Mouse (Mus musculus) lung, embryonic 15.5 days (tissue): ENCODE data around the gene Dkkl1. TPM values are rescaled to one million over a fixed set of nuclear protein-coding genes. Genes with fewer than 3 reads are reported as not detected.
"Not testable (repeated sequence)": the region's sequence is repeated elsewhere in the genome, so short reads cannot be mapped to it uniquely, and the experiment has no call there.

Experiments used
- ATAC-seq: fragments of 200-750 bp; cut with Nextera tagmentation; 2 replicates; pipeline ENCODE4 v1.8.0; 2017; ENCODE audit warnings: moderate number of reproducible peaks, borderline replicate concordance; ENCODE audit not compliant: low FRiP score, low TSS enrichment; ENCODE audit errors: extremely low read depth
- H3K27ac ChIP-seq: fragments of 300-500 bp; sonication (generic); 2 replicates; pipeline ENCODE4 v1.5.1; 2015; ENCODE audit warnings: moderate library complexity, mild to moderate bottlenecking, inconsistent platforms
- H3K27me3 ChIP-seq: fragments of 300-500 bp; sonication (generic); 2 replicates; pipeline ENCODE4 v1.6.1; 2015; ENCODE audit warnings: inconsistent platforms
- H3K36me3 ChIP-seq: fragments of 300-500 bp; sonication (generic); 2 replicates; pipeline ENCODE4 v1.6.1; 2015; ENCODE audit warnings: inconsistent platforms
- H3K4me1 ChIP-seq: fragments of 300-500 bp; sonication (generic); 2 replicates; pipeline ENCODE4 v1.6.1; 2015; ENCODE audit warnings: inconsistent platforms
- H3K4me2 ChIP-seq: fragments of 300-500 bp; sonication (generic); 2 replicates; pipeline ENCODE4 v1.6.1; 2015; ENCODE audit warnings: inconsistent platforms, mild to moderate bottlenecking, moderate library complexity
- H3K4me3 ChIP-seq: fragments of 300-500 bp; sonication (generic); 2 replicates; pipeline ENCODE4 v1.5.1; 2015; ENCODE audit warnings: mild to moderate bottlenecking, inconsistent platforms
- H3K9ac ChIP-seq: fragments of 300-500 bp; sonication (generic); 2 replicates; pipeline ENCODE4 v1.6.1; 2015; ENCODE audit warnings: inconsistent platforms
- H3K9me3 ChIP-seq: fragments of 300-500 bp; sonication (generic); 2 replicates; pipeline ENCODE4 v1.6.1; 2016; ENCODE audit warnings: inconsistent platforms
- WGBS: fragments of 180-500 bp; shearing (Covaris S2); methylation state at CpG from one replicate; pipeline ENCODE4 v1.1.7; 2015; 5-methylcytosine and 5-hydroxymethylcytosine counted together
- polyA plus RNA-seq: library from polyadenylated mRNA; unstranded; fragments of >200 nt; fragmentation: Nextera tagmentation; extraction: Ambion mirVana; gene quantifications from 2 replicates; pipeline ENCODE4 v1.2.1, GENCODE M21; 2015

The Dkkl1 gene
- 0.54 and 1.1 TPM in 2 replicates for polyA plus RNA-seq

DNA sequence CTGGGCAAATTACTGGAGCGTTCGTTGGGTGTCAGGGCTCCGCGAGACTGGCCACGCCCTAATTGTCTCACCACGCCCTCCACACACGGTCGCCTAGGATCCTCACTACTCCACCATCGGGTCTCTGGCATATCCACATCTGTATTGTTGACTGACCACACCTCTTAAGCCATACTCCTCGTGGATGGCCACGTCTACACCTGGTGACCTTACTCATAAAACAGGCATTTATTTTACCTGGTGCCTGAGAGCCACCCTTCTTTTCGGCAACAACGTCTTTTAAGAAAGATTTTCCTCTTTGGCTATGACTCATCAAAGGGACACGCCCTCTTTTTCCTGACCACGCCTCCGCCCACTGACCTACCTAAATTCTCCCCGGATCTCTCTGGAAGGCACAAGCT, at the start of gene Dkkl1:
TSS of gene Dkkl1 (minus strand) at position 297 of the 401 bp plus-strand sequence.
- 5% methylated on average over 17 of the region's 17 CpGs for WGBS

GRCm38 (mm10) chr7:45259281-45259680, 47.3 kb upstream of the Dkkl1 start:
- H3K27ac ChIP-seq, result no peak overlapping the region
- H3K9me3 ChIP-seq, result no peaks in the 10 kb centered on the region
- no peak overlapping the region for H3K4me3 ChIP-seq
- 0 out of 2 replicates have a peak, but pooled peaks cover 6% of the 10 kb centered on the region for H3K27me3 ChIP-seq
- 85% methylated on average over 8 of the region's 8 CpGs for WGBS
- no peak for ATAC-seq
- no peaks in the 10 kb centered on the region for H3K36me3 ChIP-seq
- peaks cover 7% of the 10 kb centered on the region for H3K4me1 ChIP-seq
- no peak overlapping the region for H3K9ac ChIP-seq
- no peak overlapping the region for H3K4me2 ChIP-seq

More for the DNA sequence above, at the start of gene Dkkl1:
- H3K36me3 ChIP-seq, result no peaks in the 10 kb centered on the region
- H3K9me3 ChIP-seq, result no peaks in the 10 kb centered on the region
- no peak within 1 kb of the TSS for H3K27ac ChIP-seq
- ATAC-seq, result no peak
- peaks cover 18% of the 10 kb centered on the region for H3K4me1 ChIP-seq
- peaks cover 35% of the 10 kb centered on the region for H3K27me3 ChIP-seq
- peak within 1 kb of the TSS; percentile 31 for H3K4me2 ChIP-seq
- H3K4me3 ChIP-seq, result peak within 1 kb of the TSS; percentile 6; the same call in 1 of the 2 replicates
- H3K9ac ChIP-seq, result no peak within 1 kb of the TSS

- H3K9me3 ChIP-seq, result no peaks in the 10 kb centered on the region
- no peak overlapping the region for H3K27ac ChIP-seq
- no peak overlapping the region for H3K4me3 ChIP-seq
- 0 out of 2 replicates have a peak, but pooled peaks cover under 1% of the 10 kb centered on the region for H3K4me1 ChIP-seq
- 0 out of 2 replicates have a peak, but pooled peaks cover 6% of the 10 kb centered on the region for H3K27me3 ChIP-seq
- 49% methylated on average over 11 of the region's 11 CpGs for WGBS
- no peak for ATAC-seq
- H3K36me3 ChIP-seq, result no peaks in the 10 kb centered on the region
- no peak overlapping the region for H3K9ac ChIP-seq
- no peak overlapping the region for H3K4me2 ChIP-seq
Observed at GRCm38 (mm10) chr7:45257063-45257840, 45.3 kb upstream of the Dkkl1 start.

GRCm38 (mm10) chr7:45255822-45256221, 43.9 kb upstream of the Dkkl1 start:
- WGBS, result 49% methylated on average over 7 of the region's 7 CpGs
- not testable (repeated sequence) for H3K9me3 ChIP-seq, H3K9ac ChIP-seq, H3K27ac ChIP-seq, H3K27me3 ChIP-seq, H3K4me2 ChIP-seq, ATAC-seq, H3K4me1 ChIP-seq, H3K4me3 ChIP-seq, H3K36me3 ChIP-seq

DNA sequence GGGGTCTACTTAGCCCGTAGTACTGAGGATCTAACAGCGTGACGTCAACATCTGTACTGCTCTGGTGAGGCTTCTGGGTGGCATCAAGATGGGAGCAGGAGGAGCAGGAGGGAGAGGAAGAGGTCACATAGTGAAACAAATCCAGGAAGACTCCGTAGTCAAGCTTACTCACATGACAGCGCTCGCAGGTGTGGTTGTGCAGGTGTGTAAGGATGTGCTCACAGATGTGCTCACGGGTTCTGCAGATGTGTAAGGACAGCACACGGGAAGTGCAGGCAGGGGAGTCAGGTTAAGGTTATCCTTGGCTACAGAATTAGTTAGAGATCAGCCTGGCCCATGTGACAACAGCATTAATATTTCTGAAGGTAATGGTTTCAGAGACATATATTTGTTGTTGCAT, 41.9 kb upstream of the Dkkl1 start:
- Histone ChIP-seq H3K4me2 (no peak overlapping the region), H3K27ac (no peak overlapping the region), H3K9me3 (no peaks in the 10 kb centered on the region), H3K27me3 (no peaks in the 10 kb centered on the region), H3K4me1 (no peaks in the 10 kb centered on the region), H3K4me3 (no peak overlapping the region), H3K9ac (no peak overlapping the region), H3K36me3 (no peaks in the 10 kb centered on the region)
- no peak for ATAC-seq
- 76% methylated on average over 8 of the region's 8 CpGs for WGBS

DNA sequence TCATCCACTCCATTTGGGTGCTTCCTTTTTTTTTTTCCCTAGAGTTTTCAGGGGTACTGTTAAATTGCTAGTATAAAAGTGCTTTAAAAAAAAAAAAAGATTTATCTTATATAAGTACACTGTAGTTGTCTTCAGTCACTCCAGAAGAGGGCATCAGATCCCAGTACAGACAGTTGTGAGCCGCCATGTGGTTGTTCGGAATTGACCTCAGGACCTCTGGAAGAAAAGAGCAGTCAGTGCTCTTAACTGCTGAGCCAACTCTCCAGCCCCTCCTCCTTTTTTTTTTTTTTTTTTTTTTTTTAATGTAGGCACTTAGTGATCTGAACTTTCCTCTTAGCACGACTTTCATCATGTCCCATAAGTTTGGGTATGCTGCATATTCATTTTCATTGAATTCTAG, 35.7 kb upstream of the Dkkl1 start:
- Histone ChIP-seq H3K4me3 (no peak overlapping the region), H3K9me3 (no peaks in the 10 kb centered on the region), H3K4me2 (no peak overlapping the region), H3K27ac (no peak overlapping the region), H3K27me3 (no peaks in the 10 kb centered on the region), H3K9ac (no peak overlapping the region), H3K36me3 (no peaks in the 10 kb centered on the region), H3K4me1 (no peaks in the 10 kb centered on the region)
- WGBS, result 44% methylated on average over 3 of the region's 3 CpGs
- no peak for ATAC-seq

DNA sequence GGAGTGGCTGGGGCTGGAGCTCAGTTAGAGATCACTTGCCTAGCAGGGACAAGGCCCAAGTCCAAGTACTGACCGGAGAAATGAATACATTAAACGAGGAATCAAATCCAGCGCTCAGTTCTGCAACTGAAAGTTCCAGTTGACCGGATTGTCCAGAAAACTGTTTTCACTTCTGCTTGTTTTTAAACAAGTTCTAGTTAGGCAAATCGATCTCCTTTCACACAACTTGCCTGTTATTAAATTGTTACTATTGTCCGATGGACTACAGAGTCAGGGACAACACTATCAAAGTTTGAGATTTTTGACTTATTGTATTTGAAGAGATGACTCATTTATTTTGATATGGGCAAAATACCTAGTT, 29.4 kb upstream of the Dkkl1 start:
- Histone ChIP-seq H3K27me3 (no peaks in the 10 kb centered on the region), H3K9ac (no peak overlapping the region), H3K36me3 (no peaks in the 10 kb centered on the region), H3K27ac (no peak overlapping the region), H3K4me3 (no peak overlapping the region; the same call in 1 of the 2 replicates), H3K9me3 (no peaks in the 10 kb centered on the region), H3K4me2 (peak overlapping the region; percentile 43), H3K4me1 (peaks cover 16% of the 10 kb centered on the region; the same call in 1 of the 2 replicates)
- WGBS, result 78% methylated on average over 6 of the region's 6 CpGs
- ATAC-seq, result no peak

DNA sequence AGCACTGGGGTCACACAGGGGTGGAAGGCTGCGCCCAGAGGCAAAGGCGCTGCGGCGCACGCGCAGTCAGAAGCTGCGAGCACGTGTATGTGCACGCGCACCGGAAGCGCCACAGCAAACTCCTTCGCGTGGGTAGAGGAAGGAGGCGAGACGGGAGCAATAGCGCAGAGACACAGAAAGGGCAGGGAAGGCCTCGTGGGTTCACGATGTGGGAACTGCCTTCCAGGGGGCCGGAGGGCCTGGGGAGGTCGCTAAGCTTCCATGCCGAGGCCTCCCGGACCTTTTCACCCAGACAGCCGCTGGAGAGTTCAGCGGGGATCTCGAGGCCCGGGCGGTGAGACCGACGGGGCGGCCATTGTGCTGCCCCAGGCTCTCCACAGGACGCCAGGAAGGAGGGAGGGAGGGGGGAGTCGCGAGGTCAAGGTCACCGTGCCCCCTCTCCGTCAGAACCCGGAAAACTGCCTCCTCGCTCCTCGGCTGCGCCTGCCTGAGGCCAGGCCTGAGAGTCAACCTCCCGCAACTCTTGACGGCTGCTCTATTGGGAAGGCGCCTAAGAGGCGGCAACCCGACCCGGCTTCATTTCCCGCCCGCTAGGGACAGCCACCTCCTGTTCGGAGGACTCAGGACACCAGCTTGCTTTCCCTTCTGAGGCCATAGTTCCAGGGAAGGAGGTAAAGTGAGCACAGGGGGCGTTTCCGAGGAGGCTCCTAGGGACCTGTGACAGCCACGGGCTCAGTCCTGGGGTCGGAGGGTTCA, 28.9 kb upstream of the Dkkl1 start, which contains the start of gene Slc6a16:
TSS of gene Slc6a16 (plus strand) at position 453 of the 756 bp plus-strand sequence.
- Histone ChIP-seq H3K4me1 (peaks cover 16% of the 10 kb centered on the region), H3K27ac (no peak within 1 kb of the TSS), H3K9ac (peak within 1 kb of the TSS; percentile 5; the same call in 1 of the 2 replicates), H3K36me3 (no peaks in the 10 kb centered on the region), H3K4me3 (peak within 1 kb of the TSS; percentile 21), H3K27me3 (no peaks in the 10 kb centered on the region), H3K4me2 (peak within 1 kb of the TSS; percentile 43), H3K9me3 (no peaks in the 10 kb centered on the region)
- WGBS, result 16% methylated on average over 52 of the region's 53 CpGs
- ATAC-seq, result no peak

GRCm38 (mm10) chr7:45240109-45240508, 28.2 kb upstream of the Dkkl1 start:
- H3K4me2 ChIP-seq, result no peak overlapping the region
- H3K9me3 ChIP-seq, result no peaks in the 10 kb centered on the region
- H3K4me1 ChIP-seq, result peaks cover 23% of the 10 kb centered on the region
- no peak overlapping the region for H3K9ac ChIP-seq
- no peak overlapping the region for H3K4me3 ChIP-seq
- 79% methylated on average over 7 of the region's 7 CpGs for WGBS
- ATAC-seq, result no peak
- no peaks in the 10 kb centered on the region for H3K27me3 ChIP-seq
- no peaks in the 10 kb centered on the region for H3K36me3 ChIP-seq
- no peak overlapping the region for H3K27ac ChIP-seq

GRCm38 (mm10) chr7:45238723-45239496, 27.0 kb upstream of the Dkkl1 start, which contains the start of gene Cd37:
TSS of gene Cd37 (minus strand) at chr7:45239115.
- no peak within 1 kb of the TSS; the same call in 1 of the 2 replicates for H3K4me2 ChIP-seq
- no peaks in the 10 kb centered on the region for H3K27me3 ChIP-seq
- no peak for ATAC-seq
- WGBS, result 28% methylated on average over 20 of the region's 20 CpGs
- no peak within 1 kb of the TSS for H3K9ac ChIP-seq
- H3K4me1 ChIP-seq, result peaks cover 35% of the 10 kb centered on the region
- H3K36me3 ChIP-seq, result no peaks in the 10 kb centered on the region
- no peak within 1 kb of the TSS for H3K27ac ChIP-seq
- H3K9me3 ChIP-seq, result no peaks in the 10 kb centered on the region
- H3K4me3 ChIP-seq, result no peak within 1 kb of the TSS
